Mouse (Mus musculus) bone marrow macrophage, adult 2 months (primary cell): ENCODE data around the gene Fgd6. TPM values are rescaled to one million over a fixed set of nuclear protein-coding genes. Genes with fewer than 3 reads are reported as not detected.

Experiments used
- H3K27ac ChIP-seq: 2 replicates; pipeline ENCODE4 v1.5.1; 2012; ENCODE audit warnings: low read depth, low read length; ENCODE audit not compliant: insufficient read depth
- H3K4me1 ChIP-seq: 2 replicates; pipeline ENCODE4 v1.6.1; 2012; ENCODE audit warnings: low read length; ENCODE audit not compliant: control insufficient read depth, insufficient read depth
- H3K4me3 ChIP-seq: 2 replicates; pipeline ENCODE4 v1.5.1; 2012; ENCODE audit warnings: mild to moderate bottlenecking, low read length, moderate library complexity; ENCODE audit not compliant: insufficient read depth
- CTCF ChIP-seq: IDR thresholded peaks from 2 replicates; pipeline ENCODE4 v1.5.1; 2012; ENCODE audit warnings: low read depth, mild to moderate bottlenecking, low read length, moderate library complexity
- POLR2A ChIP-seq: IDR thresholded peaks from 2 replicates; pipeline ENCODE4 v1.6.1; 2012; ENCODE audit warnings: mild to moderate bottlenecking, low read depth, low read length, borderline replicate concordance
- polyA plus RNA-seq: library from polyadenylated mRNA; stranded (reverse); fragments of >200 nt; gene quantifications from 2 replicates; pipeline ENCODE4 v1.2.4, GENCODE M21; 2012; ENCODE audit not compliant: missing spikeins, insufficient read depth, insufficient read length

Fgd6 gene
- polyA plus RNA-seq, 1 experiment = 20.6 TPM

DNA sequence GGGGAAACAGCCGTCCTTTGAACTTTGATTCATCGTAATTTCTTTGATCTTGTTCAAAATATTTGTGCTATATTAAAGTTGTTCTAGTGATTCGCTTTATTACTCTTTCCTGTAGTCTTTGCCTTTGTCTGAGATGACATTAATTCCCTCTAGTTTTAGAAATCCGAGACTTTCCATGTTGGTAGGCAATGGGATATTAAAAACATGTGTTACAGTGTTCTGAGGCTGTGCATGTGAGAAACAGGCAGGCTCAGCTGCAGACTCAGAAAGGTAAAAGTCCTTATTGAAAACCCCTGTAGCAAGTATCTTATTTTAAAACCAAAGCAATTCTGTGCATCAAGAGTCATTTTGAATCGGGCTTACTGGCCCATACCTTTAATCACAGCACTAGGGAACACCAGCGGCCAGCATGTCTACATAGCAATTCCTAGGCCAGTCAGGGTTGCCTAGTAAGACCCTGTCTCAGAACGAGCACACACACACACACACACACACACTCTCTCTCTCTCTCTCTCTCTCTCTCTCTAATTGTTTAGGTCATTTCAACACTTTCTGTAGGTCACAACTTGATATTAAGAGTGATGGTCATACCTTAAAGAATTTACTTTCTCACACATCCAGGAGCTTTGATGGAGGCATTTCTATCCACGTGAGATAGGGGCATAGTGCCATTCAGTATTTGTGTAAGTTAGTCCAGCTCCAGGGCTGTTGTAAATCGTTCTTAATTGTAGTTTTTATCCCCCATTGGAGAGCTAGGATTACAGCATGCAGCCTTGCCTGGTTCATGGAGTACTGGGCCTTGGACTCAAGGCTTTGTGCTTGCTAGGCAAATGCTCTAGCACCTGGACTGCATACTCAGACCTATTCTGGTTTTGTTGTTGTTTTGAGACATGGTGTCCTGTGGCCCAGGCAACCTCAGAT is 75.3 kb downstream of the Fgd6 start:
- TF ChIP-seq POLR2A (no peak), CTCF (no peak)
- Histone ChIP-seq H3K4me3 (no peak overlapping the region), H3K4me1 (peaks cover 13% of the 10 kb centered on the region), H3K27ac (no peak overlapping the region)

- peaks cover 14% of the 10 kb centered on the region for H3K4me1 ChIP-seq
- TF ChIP-seq POLR2A (no peak), CTCF (no peak)
These were observed 76.4 kb downstream of the Fgd6 start for GRCm38 (mm10) chr10:94112207-94112606.

DNA sequence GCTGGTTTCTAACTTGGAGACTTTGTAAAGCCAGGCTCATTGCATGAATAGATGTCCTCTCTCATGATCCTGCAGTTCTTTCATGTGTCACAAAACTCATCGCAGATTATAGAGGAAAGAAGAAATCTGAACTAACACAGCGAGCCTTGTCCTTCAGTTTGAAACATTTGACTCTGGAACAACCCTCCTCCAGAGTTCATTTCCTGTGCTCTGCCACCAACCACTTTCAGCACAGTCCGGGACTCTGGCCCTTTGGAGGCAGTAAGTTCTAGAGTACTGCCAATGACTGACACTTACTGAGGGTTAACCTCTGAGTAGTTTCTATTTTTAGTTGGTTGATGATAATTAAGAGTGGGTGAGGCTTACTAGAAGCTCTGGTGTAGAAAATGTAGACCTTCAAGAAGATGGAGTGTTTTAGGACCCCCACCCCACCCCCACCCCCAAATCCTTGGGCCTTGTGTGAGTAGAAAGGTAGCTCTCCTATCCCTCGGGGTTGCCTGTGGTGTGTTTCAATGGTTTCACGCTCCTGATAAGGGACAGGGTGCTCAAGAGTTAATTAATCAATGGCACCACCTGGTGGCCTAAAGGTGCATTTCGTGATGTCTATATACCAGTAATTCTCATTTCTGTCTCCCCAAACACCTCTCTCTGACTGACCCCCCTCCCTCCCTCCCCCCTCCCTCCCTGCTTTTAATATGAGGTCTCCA is 80.2 kb downstream of the Fgd6 start:
- TF ChIP-seq CTCF (no peak; the same call in 1 of the 2 replicates), POLR2A (no peak)
- H3K27ac ChIP-seq = no peak overlapping the region
- peaks cover 14% of the 10 kb centered on the region for H3K4me1 ChIP-seq
- no peak overlapping the region for H3K4me3 ChIP-seq

More at GRCm38 (mm10) chr10:94112207-94112606, 76.4 kb downstream of the Fgd6 start:
- Histone ChIP-seq H3K27ac (no peak overlapping the region), H3K4me3 (no peak overlapping the region)

- H3K4me3 ChIP-seq = no peak overlapping the region
- H3K27ac ChIP-seq = no peak overlapping the region
- TF ChIP-seq CTCF = no peak
- no peak for TF ChIP-seq POLR2A
- H3K4me1 ChIP-seq = peaks cover 23% of the 10 kb centered on the region
These were observed 81.1 kb downstream of the Fgd6 start for GRCm38 (mm10) chr10:94116781-94117340.

- H3K4me3 ChIP-seq = no peak overlapping the region
- no peak overlapping the region for H3K27ac ChIP-seq
- peaks cover 30% of the 10 kb centered on the region for H3K4me1 ChIP-seq
- TF ChIP-seq CTCF = no peak
- no peak for TF ChIP-seq POLR2A
These were observed 82.1 kb downstream of the Fgd6 start for GRCm38 (mm10) chr10:94117916-94118315.

- TF ChIP-seq POLR2A (no peak), CTCF (no peak)
- Histone ChIP-seq H3K4me1 (peaks cover 36% of the 10 kb centered on the region), H3K27ac (no peak overlapping the region), H3K4me3 (no peak overlapping the region)
These were observed 83.2 kb downstream of the Fgd6 start for GRCm38 (mm10) chr10:94118993-94119392.

- no peak overlapping the region for H3K27ac ChIP-seq
- TF ChIP-seq CTCF (no peak), POLR2A (no peak)
- H3K4me1 ChIP-seq = peaks cover 36% of the 10 kb centered on the region
- H3K4me3 ChIP-seq = no peak overlapping the region
These were observed 84.9 kb downstream of the Fgd6 start for GRCm38 (mm10) chr10:94120676-94121075.

DNA sequence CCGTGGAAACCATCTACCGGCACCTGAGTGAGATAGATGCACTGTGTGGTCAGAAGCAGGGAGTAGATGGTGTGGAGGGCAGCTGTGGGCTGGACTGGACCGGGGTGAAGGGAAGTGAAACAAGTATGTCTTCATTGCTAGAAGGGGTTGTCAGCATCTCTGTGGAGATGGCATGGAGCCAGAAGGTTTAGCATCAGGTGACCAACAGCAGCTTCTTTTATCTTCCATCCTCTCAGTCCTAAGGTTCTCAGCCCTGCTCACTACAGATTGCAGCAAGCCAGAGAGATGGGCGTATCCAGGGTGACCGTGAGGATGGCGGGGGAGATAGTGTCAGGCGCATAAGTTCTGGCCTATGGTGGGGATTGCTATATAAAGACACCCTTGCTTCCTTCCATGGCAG is 86.8 kb downstream of the Fgd6 start:
- Histone ChIP-seq H3K4me3 (no peak overlapping the region), H3K4me1 (peaks cover 29% of the 10 kb centered on the region), H3K27ac (peak overlapping the region; percentile 58)
- no peak for TF ChIP-seq POLR2A
- TF ChIP-seq CTCF = no peak

- TF ChIP-seq POLR2A = no peak
- TF ChIP-seq CTCF = no peak
- Histone ChIP-seq H3K27ac (peak overlapping the region; percentile 58; the same call in 1 of the 2 replicates), H3K4me3 (no peak overlapping the region), H3K4me1 (peaks cover 25% of the 10 kb centered on the region)
These were observed 87.8 kb downstream of the Fgd6 start for GRCm38 (mm10) chr10:94123581-94123980.
